Mouse (Mus musculus): ENCODE data around the gene Lrrc25.

Lrrc25 gene

GRCm38 (mm10) chr8:70598722-70599121 lies 17.2 kb upstream of the Lrrc25 start:
- CTCF ChIA-PET, result interaction anchor here (0.7 kb wide), 1 partner anchor 13 kb away, joined by 4 read pairs; no protein-coding TSS in a partner anchor

- CTCF ChIA-PET, result interaction anchor here (0.7 kb wide), 1 partner anchor 12 kb away, joined by 4 read pairs; no protein-coding TSS in a partner anchor
These were observed 16.3 kb upstream of the Lrrc25 start for GRCm38 (mm10) chr8:70599507-70600290.

GRCm38 (mm10) chr8:70600473-70601270 lies 15.3 kb upstream of the Lrrc25 start:
- CTCF ChIA-PET, result interaction anchor here (0.7 kb wide), 1 partner anchor 9 kb away, joined by 8 read pairs; no protein-coding TSS in a partner anchor

- CTCF ChIA-PET, result no interaction called here
These were observed 14.7 kb upstream of the Lrrc25 start for GRCm38 (mm10) chr8:70601271-70601649.

GRCm38 (mm10) chr8:70602139-70602811 lies 13.7 kb upstream of the Lrrc25 start:
- CTCF ChIA-PET, result no interaction called here

GRCm38 (mm10) chr8:70604558-70604957 lies 11.4 kb upstream of the Lrrc25 start:
- CTCF ChIA-PET, result no interaction called here

GRCm38 (mm10) chr8:70605871-70606779 lies 9.8 kb upstream of the Lrrc25 start:
- CTCF ChIA-PET, result interaction anchor here (0.5 kb wide), 1 partner anchor 1221 kb away, joined by 10 read pairs; no protein-coding TSS in a partner anchor

GRCm38 (mm10) chr8:70606780-70607602 lies 9.0 kb upstream of the Lrrc25 start:
- CTCF ChIA-PET, result interaction anchor here (0.5 kb wide), 1 partner anchor 1222 kb away, joined by 10 read pairs; no protein-coding TSS in a partner anchor

- CTCF ChIA-PET, result interaction anchor here (0.7 to 1.0 kb wide), 2 partner anchors 31 to 63 kb away, joined by 3 to 5 read pairs; no protein-coding TSS in a partner anchor
These were observed 8.4 kb upstream of the Lrrc25 start for GRCm38 (mm10) chr8:70607603-70607897.

GRCm38 (mm10) chr8:70607898-70608748 lies 7.8 kb upstream of the Lrrc25 start:
- CTCF ChIA-PET, result interaction anchor here (0.6 to 1.0 kb wide), 4 partner anchors 13 to 92 kb away, joined by 3 to 6 read pairs (median 4); no protein-coding TSS in a partner anchor

GRCm38 (mm10) chr8:70608749-70609367 lies 7.1 kb upstream of the Lrrc25 start, which contains the start of gene Ssbp4:
Gene Ssbp4 (minus strand): TSS chr8:70608872.
- CTCF ChIA-PET, result interaction anchor here (0.7 to 1.0 kb wide), 2 partner anchors 62 to 64 kb away, joined by 5 to 12 read pairs; no protein-coding TSS in a partner anchor

- CTCF ChIA-PET, result interaction anchor here (0.6 to 0.7 kb wide), 4 partner anchors 11 to 62 kb away, joined by 3 to 12 read pairs (median 4); no protein-coding TSS in a partner anchor
These were observed 6.5 kb upstream of the Lrrc25 start for GRCm38 (mm10) chr8:70609368-70609848.

GRCm38 (mm10) chr8:70609849-70610795 lies 5.8 kb upstream of the Lrrc25 start:
- CTCF ChIA-PET, result interaction anchor here (0.6 kb wide), 3 partner anchors 12 to 37 kb away, joined by 3 to 5 read pairs (median 4); no protein-coding TSS in a partner anchor

- CTCF ChIA-PET, result interaction anchor here (0.6 to 2.0 kb wide), 4 partner anchors 19 to 116 kb away, joined by 3 to 14 read pairs (median 4); no protein-coding TSS in a partner anchor
These were observed 4.9 kb upstream of the Lrrc25 start for GRCm38 (mm10) chr8:70610796-70611771.

GRCm38 (mm10) chr8:70611849-70612248 lies 4.1 kb upstream of the Lrrc25 start:
- CTCF ChIA-PET, result interaction anchor here (0.6 to 2.0 kb wide), 5 partner anchors 13 to 115 kb away, joined by 3 to 14 read pairs (median 4); no protein-coding TSS in a partner anchor
